Mouse (Mus musculus): ENCODE data around the gene Smok3c.

- TF ChIP-seq CTCF (IDR thresholded peaks at IDR 0.05; ENCODE audit: insufficient read depth, low read length) = no peak
- no peak for TF ChIP-seq POLR2A (IDR thresholded peaks at IDR 0.05; ENCODE audit: borderline replicate concordance, extremely low read depth, low read depth, low read length)
Measured at GRCm38 (mm10) chr5:138084507-138084906, 31.5 kb downstream of the Smok3c start.
